Mouse (Mus musculus): ENCODE measurements around the gene Gmpr. TPM values are rescaled to one million over a fixed set of nuclear protein-coding genes. Genes with fewer than 3 reads are reported as not detected.
A peak's percentile ranks its signal among the peaks of the same experiment; 100 is the strongest.

The Gmpr gene
- total RNA-seq, 2 experiments from 2014 or later: 41.8 to 47.4 TPM

DNA sequence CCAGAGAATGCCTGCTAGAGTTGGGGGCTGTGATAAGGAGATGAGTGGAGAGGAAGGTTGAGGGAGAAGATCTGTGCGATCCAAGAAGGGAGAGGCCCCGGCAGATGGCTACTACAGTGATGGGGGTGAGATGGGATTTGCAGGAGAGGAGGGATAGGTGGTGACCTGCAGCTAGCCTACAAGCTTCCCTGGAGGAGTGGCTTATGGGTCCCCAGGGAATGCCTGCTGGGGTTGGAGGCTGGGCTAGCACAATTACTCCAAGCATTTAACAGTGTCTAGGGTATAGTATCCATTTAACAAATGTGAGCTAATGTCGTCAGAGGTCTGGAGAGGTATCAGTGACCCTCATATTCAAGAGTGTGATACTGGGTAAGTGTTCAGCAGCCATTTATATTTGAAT, 7.9 kb upstream of the Gmpr start:
- no peak for DNase-seq (ENCODE audit: low spot score in 2 of 2)
- intact Hi-C loops (cut with DNase I): no loop called here

GRCm38 (mm10) chr13:45499906-45500305, 7.3 kb upstream of the Gmpr start:
- intact Hi-C loops (cut with DNase I): no loop called here
- DNase-seq (ENCODE audit: low spot score in 2 of 2): no peak

DNA sequence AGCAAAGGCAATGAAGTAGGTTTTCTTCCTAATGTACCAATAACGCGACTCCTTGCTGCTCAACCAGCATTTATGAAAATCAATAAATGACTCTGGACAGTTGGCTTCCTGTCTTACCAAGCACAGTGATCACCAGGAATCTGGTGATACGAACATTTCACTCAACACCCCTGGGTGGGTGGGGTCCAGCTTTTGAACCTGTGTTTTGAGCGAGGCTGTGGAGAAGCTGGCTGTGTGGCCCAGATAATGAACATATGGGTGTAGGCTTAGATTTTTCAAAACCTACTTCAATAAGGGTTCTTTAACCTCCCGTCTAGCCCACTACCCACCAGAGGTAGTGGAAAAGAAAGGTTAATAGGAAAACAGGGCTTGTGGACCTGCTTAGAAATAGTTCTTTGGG, 4.5 kb upstream of the Gmpr start:
- no peak for DNase-seq (ENCODE audit: low spot score in 2 of 2)
- intact Hi-C loops (cut with DNase I): no loop called here

- DNase-seq (ENCODE audit: low spot score in 2 of 2): no peak
- intact Hi-C loops (cut with DNase I): no loop called here
Measured at GRCm38 (mm10) chr13:45505546-45505945, 1.7 kb upstream of the Gmpr start.

DNA sequence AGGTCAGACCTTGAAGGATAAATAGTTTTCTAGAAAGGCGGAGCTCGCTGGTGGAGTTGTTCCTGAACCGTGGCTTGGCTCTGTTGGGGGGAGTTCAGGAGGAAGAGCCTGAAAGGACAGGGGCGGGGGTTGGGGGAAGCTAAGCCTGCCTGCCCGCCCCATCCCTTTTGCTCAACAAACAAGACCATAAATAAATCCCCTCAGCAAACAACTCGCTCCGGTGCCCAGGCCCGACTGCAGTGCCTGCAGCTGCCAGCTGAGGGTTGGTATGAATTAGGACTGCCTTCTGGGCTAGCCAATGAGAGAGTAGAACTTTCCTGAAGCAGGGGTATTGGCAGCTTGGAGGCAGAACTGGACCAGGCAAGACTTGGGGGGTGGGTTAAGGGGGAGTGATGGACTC, 1.3 kb downstream of the Gmpr start:
- DNase-seq (ENCODE audit: low spot score in 2 of 2): peak; percentile 65 to 83
- intact Hi-C loops (cut with DNase I): no loop called here

DNA sequence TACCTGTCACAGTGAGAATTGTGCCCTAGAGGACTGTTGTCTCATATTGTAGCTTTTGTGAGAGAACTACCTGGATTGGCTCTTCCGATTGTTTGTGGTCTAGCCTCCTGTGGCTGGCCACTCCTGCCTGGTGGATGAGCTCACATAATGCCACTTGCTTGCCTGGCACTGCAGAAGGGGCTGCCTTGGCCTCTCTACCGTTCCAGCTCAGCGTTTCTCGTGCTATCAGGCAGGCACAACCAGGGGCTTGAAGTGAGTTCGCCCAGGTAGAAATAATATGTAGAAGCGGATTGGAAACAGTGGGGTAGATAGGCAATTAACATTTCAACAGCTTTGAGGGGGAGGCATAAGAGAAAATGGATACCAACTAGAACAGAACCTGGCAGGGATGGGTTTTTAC, 2.1 kb downstream of the Gmpr start:
- intact Hi-C loops (cut with DNase I): no loop called here
- no peak for DNase-seq (ENCODE audit: low spot score in 2 of 2)

DNA sequence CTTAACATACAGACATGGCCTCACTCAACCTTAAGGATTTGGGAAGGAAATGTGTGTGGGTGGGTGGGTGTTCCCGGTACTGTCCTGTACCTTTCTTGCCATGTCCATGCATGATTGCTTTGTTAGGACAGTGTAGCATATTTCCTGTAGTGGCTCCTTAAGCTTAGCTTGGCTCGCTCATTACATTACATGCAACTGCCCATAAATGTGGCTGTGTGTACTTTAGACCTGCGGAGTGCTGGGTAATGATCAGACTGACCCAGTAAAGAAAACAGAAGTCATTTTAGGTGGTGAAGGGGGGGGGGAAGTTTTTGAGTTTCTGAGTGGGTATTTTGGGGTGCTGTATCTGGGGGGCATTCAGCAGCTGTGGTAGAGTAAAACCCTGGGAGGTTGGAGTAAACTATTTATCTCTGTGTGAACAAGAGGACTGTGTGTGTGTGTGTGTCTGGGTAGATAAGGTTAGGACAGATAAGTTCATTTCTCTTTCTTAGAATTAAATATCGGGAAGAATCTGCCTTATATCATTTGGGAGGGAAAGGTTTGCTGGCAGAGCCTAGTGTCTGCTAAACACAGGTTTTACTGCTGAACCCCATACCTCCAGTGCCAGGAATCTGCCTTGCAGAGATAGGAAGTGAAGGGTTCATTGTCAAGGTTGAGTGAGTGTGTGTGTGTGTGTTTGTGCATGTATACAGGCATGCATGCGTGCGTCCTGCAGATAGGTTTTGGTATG, 4.6 kb downstream of the Gmpr start:
- DNase-seq (ENCODE audit: low spot score in 2 of 2): no peak
- intact Hi-C loops (cut with DNase I): no loop called here

DNA sequence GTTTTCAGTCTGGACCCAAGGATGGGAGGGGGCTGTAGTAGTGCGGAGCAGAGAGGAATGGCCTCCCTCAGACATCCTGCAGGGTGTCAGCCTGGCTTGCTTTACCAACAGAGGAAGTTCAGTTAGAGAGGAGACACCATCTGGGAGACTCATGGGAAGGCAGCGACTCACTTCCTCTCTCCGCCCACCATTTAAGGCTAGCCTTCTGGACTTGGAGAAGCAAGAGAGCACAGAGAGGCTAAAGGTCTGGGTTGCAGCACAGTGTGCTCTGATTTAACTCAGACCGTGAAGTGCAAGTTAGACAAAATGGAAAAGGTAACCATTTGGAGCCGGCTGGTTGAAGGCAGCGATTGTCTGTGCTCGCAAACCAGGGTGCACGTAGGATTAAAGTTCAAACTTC, 5.3 kb downstream of the Gmpr start:
- no peak for DNase-seq (ENCODE audit: low spot score in 2 of 2)
- intact Hi-C loops (cut with DNase I): no loop called here

DNA sequence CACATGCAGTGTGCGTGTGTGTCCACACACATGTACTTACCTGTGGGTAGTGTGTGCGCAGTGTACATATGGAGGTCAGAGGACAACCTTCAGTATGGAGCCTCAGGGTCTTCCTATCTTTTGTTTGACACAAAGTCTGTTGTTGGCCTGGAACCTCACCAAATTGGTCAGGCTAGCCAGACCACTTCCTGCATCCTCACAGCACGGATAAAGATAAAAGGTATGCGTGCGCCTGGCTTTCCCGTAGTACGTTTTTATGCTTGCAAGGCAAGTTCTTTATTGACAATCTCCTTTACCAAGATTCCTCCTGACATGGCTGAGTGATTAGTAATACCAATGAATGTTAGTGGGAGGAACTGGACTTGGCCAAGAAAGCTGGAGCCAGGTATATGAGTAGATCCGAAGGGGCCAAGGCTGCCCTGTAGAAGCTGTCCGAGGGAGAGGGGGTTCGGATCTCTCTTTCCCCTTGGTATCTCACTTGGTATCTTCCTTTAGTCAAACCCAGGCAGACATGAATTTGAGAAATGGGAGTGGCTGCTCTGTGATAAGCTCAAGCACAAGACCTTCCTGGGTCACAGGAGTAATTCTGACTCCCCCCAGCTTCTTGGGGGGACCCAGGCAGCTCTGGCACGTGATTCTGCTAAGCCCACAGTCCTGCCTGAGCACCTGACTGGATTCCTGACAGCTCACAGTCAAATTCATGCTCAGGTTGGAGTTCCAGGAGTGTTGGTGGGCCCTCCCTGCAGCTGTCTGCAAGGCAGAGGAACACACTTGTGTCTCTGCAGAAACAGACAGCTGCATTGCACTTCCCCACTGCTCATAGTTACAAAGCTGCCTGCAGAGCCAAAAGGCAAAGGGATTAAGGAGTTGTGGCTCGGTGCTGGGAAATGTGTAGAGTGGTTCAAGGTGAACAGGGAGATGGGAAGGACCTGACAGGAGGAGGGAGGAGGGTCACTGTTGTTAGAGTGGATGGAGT, 6.1 kb downstream of the Gmpr start:
- intact Hi-C loops (cut with DNase I): no loop called here
- no peak for DNase-seq (ENCODE audit: low spot score in 2 of 2)

GRCm38 (mm10) chr13:45514115-45514514, 6.9 kb downstream of the Gmpr start:
- DNase-seq (ENCODE audit: low spot score in 2 of 2): no peak
- intact Hi-C loops (cut with DNase I): no loop called here

- intact Hi-C loops (cut with DNase I): no loop called here
- DNase-seq (ENCODE audit: low spot score in 2 of 2): no peak
Measured at GRCm38 (mm10) chr13:45514832-45515422, 7.7 kb downstream of the Gmpr start.

- DNase-seq (ENCODE audit: low spot score in 2 of 2): no peak
- intact Hi-C loops (cut with DNase I): no loop called here
Measured at GRCm38 (mm10) chr13:45516501-45517393, 9.5 kb downstream of the Gmpr start.

DNA sequence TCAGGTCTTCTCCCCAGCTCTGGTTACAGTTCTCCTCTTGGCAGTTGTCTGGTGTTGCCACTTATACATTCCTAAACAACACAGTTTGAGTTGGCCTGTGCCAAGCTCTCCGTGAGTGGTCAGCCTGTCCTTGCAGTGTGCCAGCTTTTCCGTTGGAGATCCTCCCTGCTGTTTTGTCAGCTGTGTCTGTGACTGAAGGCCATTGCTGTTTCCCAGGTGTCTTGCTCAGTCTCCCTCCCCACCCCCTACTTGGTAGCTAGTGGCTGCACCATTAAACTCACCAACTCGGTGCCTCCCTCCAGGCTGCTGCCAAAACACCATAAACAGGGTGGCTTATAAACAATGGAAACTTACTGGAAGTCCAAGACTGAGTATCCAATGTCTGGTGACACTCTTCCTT, 17.1 kb downstream of the Gmpr start:
- no peak for DNase-seq (ENCODE audit: low spot score in 2 of 2)
- intact Hi-C loops (cut with DNase I): no loop called here

DNA sequence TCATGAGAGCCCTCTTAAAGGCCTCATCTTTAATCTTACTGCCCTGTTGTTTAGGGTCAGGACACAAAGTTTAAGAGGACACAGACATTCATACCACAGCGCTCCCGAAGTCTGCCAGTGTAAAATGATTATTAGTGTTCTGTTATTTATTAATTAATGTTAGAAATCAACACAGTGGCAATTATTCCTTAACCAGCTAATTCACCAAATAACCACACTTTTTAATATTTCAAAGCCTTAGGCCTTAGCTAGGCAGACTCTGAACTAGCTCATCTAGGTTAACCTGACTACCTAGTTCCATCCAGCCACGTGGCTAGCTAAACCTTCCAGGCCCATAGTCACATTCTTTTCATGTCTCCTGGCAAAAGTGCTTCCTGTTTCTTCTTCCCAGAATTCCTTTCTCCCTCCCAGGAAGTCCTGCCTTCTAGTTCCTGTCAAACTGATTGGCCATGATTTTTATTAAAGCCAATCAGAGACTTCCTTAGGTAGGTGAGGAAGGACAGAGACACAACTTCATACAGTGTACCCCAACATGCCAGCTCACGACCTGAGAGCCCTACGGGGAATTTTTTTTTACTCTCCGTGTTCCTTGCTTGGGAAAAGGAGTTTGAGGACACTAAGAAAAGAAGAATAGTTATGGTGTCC, 17.7 kb downstream of the Gmpr start:
- DNase-seq (ENCODE audit: low spot score in 2 of 2): no peak
- intact Hi-C loops (cut with DNase I): no loop called here

DNA sequence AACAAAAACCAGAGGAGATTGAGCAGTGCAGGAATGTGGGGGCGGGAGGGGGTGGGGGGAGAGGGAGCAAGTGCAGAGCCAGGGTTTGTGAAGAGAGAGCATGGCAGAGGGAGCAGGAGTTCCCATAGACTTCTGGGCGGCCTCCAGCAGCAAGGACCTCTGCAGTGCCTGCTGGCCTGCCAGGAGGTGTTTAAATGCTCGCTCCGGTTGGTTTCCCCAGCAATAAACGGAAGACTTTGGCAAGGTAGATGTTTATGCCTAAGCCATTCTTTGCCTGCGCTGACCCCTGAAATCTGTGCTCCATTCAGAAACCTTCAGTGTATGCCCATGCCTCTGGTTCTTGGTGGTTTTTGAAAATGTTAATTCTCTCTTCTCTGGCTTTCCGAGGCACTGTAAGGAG, 19.0 kb downstream of the Gmpr start:
- DNase-seq (ENCODE audit: low spot score in 2 of 2): no peak
- intact Hi-C loops (cut with DNase I): no loop called here

DNA sequence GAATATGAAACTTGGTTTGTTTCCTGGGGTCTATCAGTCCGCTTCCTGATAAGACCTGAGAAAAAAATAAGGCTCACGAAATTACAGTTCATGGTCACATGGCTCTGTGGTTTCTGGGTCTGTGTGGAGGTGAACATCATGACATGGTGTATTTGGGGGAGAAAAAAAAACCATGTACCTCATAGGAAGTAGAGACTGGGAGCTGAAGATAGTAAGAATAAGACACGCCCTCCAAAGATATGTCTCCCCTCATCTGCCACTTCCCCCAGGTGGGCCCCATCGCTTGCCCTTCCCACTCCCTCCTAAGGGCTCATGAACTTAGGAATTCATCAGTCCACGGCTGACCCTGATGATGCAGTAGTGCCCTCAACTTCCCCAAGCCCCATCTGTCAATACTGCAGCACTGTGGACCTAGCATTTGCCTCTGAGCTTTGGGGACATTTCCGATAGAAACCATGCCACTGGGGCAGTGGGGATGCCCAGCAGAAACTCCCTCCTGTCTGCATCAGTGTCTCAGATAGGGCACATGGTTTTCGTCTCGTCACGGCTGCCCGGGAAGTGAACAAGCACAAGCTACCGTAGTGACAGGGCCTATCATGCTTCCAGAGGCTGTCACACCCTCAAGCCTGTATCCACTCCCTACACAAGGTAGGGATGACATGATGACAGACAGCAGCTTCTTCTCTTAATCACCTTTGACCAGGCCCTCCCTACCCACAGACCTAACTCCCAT, 20.2 kb downstream of the Gmpr start:
- no peak for DNase-seq (ENCODE audit: low spot score in 2 of 2)

DNA sequence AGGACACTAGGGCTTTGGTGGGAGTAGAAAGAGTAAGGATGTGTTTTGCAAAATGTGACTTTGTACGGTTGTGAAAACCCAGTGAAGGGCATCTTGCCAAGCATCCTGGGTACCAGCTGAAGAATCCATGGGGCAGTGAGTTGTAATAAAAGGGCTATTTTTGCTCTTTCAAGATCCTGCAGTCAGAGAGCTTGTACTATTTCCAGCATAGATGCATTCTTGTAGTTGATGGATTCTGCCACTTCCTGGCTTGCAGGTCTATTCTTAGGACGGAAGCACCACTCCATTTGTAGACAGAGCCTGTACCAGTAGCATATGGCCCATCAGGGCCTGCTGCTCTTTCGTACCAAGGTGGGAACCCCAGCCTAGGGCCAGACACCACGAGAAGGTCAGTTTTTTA, 21.5 kb downstream of the Gmpr start:
- peak in 1 of 2 experiments; percentile 49 for DNase-seq (ENCODE audit: low spot score in 2 of 2)
- intact Hi-C loops (cut with DNase I): no loop called here

More for the DNA sequence above, 20.2 kb downstream of the Gmpr start:
- intact Hi-C loops (cut with DNase I): no loop called here

GRCm38 (mm10) chr13:45530754-45531153, 23.5 kb downstream of the Gmpr start:
- peak; percentile 40 to 89 for DNase-seq (ENCODE audit: low spot score in 2 of 2)
- intact Hi-C loops (cut with DNase I): no loop called here
